Mouse (Mus musculus): ENCODE results near the gene Taar6.

Gene Taar6

DNA sequence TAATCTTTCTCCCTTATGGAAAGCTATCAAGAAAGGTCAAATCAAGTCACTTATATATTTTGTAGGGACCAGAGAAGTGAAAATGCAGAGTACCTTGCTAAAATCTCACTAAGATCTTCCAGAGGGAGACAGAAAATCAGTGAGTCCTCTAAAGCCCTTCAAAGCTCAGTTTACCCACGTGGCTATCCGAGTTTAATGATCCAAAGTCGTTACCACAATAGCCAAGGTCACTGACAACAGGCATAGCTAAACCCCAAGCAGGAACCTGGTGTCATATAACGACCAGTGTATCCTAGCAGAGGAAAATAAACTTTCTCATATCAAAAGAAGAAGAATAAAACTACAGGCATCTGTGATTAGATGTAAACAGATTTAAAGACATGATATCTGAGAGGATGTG is 47.8 kb downstream of the Taar6 start:
- DNase-seq (ENCODE audit: low spot score): no peak
